Mouse (Mus musculus) CH12.LX (cell line): ENCODE measurements around the gene D10Wsu102e. TPM values are rescaled to one million over a fixed set of nuclear protein-coding genes. Genes with fewer than 3 reads are reported as not detected.
"Not testable (repeated sequence)": the region's sequence is repeated elsewhere in the genome, so short reads cannot be mapped to it uniquely, and the experiment has no call there.

Experiments
- DNase-seq: peaks from one replicate; pipeline ENCODE4 v3.0.0-alpha.2; 2013; ENCODE audit errors: extremely low read depth
- H3K27ac ChIP-seq: 2 replicates; pipeline ENCODE4 v1.5.1; 2012; ENCODE audit warnings: low read depth, mild to moderate bottlenecking, control low read depth, moderate library complexity; ENCODE audit not compliant: insufficient read depth
- H3K27me3 ChIP-seq: replicated peaks from 2 replicates; pipeline ENCODE3; 2012; ENCODE audit warnings: inconsistent platforms
- H3K36me3 ChIP-seq, 2 experiments: replicated peaks in 1 of 2; 2 replicates each; pipeline versions ENCODE3 to v1.6.1; 2012; ENCODE audit warnings: inconsistent platforms in 1 of 2, low read length in 1 of 2, mild to moderate bottlenecking in 1 of 2, mixed read lengths in 1 of 2, moderate library complexity in 1 of 2; ENCODE audit not compliant: control insufficient read depth in 1 of 2, insufficient read depth in 1 of 2
- H3K4me1 ChIP-seq, 2 experiments: 2 replicates each; pipeline ENCODE4 v1.6.1; 2012; ENCODE audit warnings: inconsistent platforms in 1 of 2, moderate library complexity in 1 of 2; ENCODE audit not compliant: insufficient read depth in 2 of 2, control insufficient read depth in 1 of 2
- H3K4me2 ChIP-seq: 2 replicates; pipeline ENCODE4 v1.6.1; 2012; ENCODE audit warnings: low read depth, mild to moderate bottlenecking, control low read depth; ENCODE audit not compliant: poor library complexity, insufficient read depth, severe bottlenecking
- H3K4me3 ChIP-seq, 3 experiments: fragments of 150-350 bp in 1 of 3; sonication (generic) in 1 of 3; replicated peaks in 1 of 3; 2 replicates each; pipeline versions ENCODE3 to v1.5.1; 2011 to 2012; ENCODE audit warnings: low read depth in 2 of 3, low read length in 2 of 3, mild to moderate bottlenecking in 2 of 3, moderate library complexity in 2 of 3, control low read depth in 1 of 3, improper control_type of control experiment in 1 of 3, inconsistent platforms in 1 of 3, mixed read lengths in 1 of 3; ENCODE audit not compliant: poor library complexity in 1 of 3
- H3K79me2 ChIP-seq: replicated peaks from 2 replicates; pipeline ENCODE4 v1.6.1; 2012; ENCODE audit warnings: mild to moderate bottlenecking, moderate library complexity; ENCODE audit not compliant: control insufficient read depth, poor library complexity, insufficient read depth, severe bottlenecking; ENCODE audit errors: extremely low read depth
- H3K9ac ChIP-seq: 2 replicates; pipeline ENCODE4 v1.6.1; 2012; ENCODE audit warnings: low read depth, mild to moderate bottlenecking, control low read depth, moderate library complexity; ENCODE audit not compliant: insufficient read depth
- H3K9me3 ChIP-seq: replicated peaks from 2 replicates; pipeline ENCODE3; 2012; ENCODE audit warnings: low read length, inconsistent platforms, mixed read lengths
- BHLHE40 ChIP-seq: IDR thresholded peaks from 2 replicates; pipeline ENCODE4 v1.6.1; 2011; ENCODE audit warnings: mild to moderate bottlenecking, low read depth, low read length, improper control_type of control experiment
- CHD1 ChIP-seq: IDR thresholded peaks from 2 replicates; pipeline ENCODE4 v1.6.1; 2012; ENCODE audit warnings: low read depth, low read length, improper control_type of control experiment, inconsistent platforms
- E2F4 ChIP-seq: IDR thresholded peaks from 2 replicates; pipeline ENCODE4 v1.6.1; 2011; ENCODE audit warnings: low read depth, low read length, improper control_type of control experiment; ENCODE audit not compliant: insufficient replicate concordance
- EP300 ChIP-seq: IDR thresholded peaks from 2 replicates; pipeline ENCODE4 v1.6.1; 2011; ENCODE audit warnings: low read length, improper control_type of control experiment
- ETS1 ChIP-seq: conservative IDR thresholded peaks from 2 replicates; pipeline ENCODE4 v1.6.1; 2012; ENCODE audit warnings: low read depth, mild to moderate bottlenecking, inconsistent platforms, low read length, improper control_type of control experiment, moderate library complexity
- GABPA ChIP-seq: IDR thresholded peaks from 2 replicates; pipeline ENCODE4 v1.6.1; 2012; ENCODE audit warnings: low read depth, low read length, improper control_type of control experiment, inconsistent platforms; ENCODE audit not compliant: insufficient replicate concordance
- IRF4 ChIP-seq: IDR thresholded peaks from 2 replicates; pipeline ENCODE4 v1.6.1; 2014; ENCODE audit warnings: low read depth, mild to moderate bottlenecking, inconsistent platforms, low read length, improper control_type of control experiment
- JUN ChIP-seq: IDR thresholded peaks from 2 replicates; pipeline ENCODE4 v1.6.1; 2011; ENCODE audit warnings: low read depth, mild to moderate bottlenecking, low read length, improper control_type of control experiment, moderate library complexity; ENCODE audit not compliant: insufficient read depth
- MAFK ChIP-seq: IDR thresholded peaks from 2 replicates; pipeline ENCODE4 v1.6.1; 2011; ENCODE audit warnings: low read length, improper control_type of control experiment; ENCODE audit not compliant: insufficient replicate concordance
- MEF2A ChIP-seq: IDR thresholded peaks from 2 replicates; pipeline ENCODE4 v1.6.1; 2014; ENCODE audit warnings: low read depth, mild to moderate bottlenecking, inconsistent platforms, low read length, improper control_type of control experiment, borderline replicate concordance
- MXI1 ChIP-seq: IDR thresholded peaks from 2 replicates; pipeline ENCODE4 v1.6.1; 2011; ENCODE audit warnings: mild to moderate bottlenecking, low read depth, low read length, improper control_type of control experiment
- MYC ChIP-seq: IDR thresholded peaks from 2 replicates; pipeline ENCODE4 v1.6.1; 2011; ENCODE audit warnings: low read depth, mild to moderate bottlenecking, improper control_type of control experiment, low read length
- NRF1 ChIP-seq: IDR thresholded peaks from 2 replicates; pipeline ENCODE4 v1.6.1; 2014; ENCODE audit warnings: low read depth, mild to moderate bottlenecking, inconsistent platforms, low read length, improper control_type of control experiment, moderate library complexity
- POLR2A ChIP-seq: IDR thresholded peaks from 2 replicates; pipeline ENCODE4 v1.6.1; 2011; ENCODE audit warnings: low read depth, mild to moderate bottlenecking, improper control_type of control experiment, low read length
- SIN3A ChIP-seq: IDR thresholded peaks from 2 replicates; pipeline ENCODE4 v1.6.1; 2012; ENCODE audit warnings: low read length, improper control_type of control experiment, inconsistent platforms
- TCF12 ChIP-seq: IDR thresholded peaks from 2 replicates; pipeline ENCODE4 v1.6.1; 2014; ENCODE audit warnings: low read depth, mild to moderate bottlenecking, inconsistent platforms, low read length, improper control_type of control experiment
- ZMIZ1 ChIP-seq: IDR thresholded peaks from 2 replicates; pipeline ENCODE4 v1.6.1; 2012; ENCODE audit warnings: low read depth, mild to moderate bottlenecking, inconsistent platforms, low read length, improper control_type of control experiment
- ZNF384 ChIP-seq: IDR thresholded peaks from 2 replicates; pipeline ENCODE4 v1.6.1; 2012; ENCODE audit warnings: low read depth, low read length, improper control_type of control experiment, inconsistent platforms
- dilution Hi-C: fragments of 300-500 bp; cut with MboI; formaldehyde crosslinking; loops from 2 replicates; pipeline ENCODE4 v1.14.3; 2020; ENCODE audit warnings: low sequenced_read_pairs; ENCODE audit not compliant: extremely low pct_unique_long_range_greater_than_20kb, extremely low pct_ligation_motif_present
- in situ Hi-C: fragments of 300-500 bp; cut with MboI; formaldehyde crosslinking; loops from 3 replicates; pipeline ENCODE4 v1.14.3; 2019; ENCODE audit warnings: low sequenced_read_pairs, low pct_ligation_motif_present, low pct_unique_long_range_greater_than_20kb, mixed read lengths
- polyA plus RNA-seq: library from polyadenylated mRNA; unstranded; fragments of >175 nt; gene quantifications from 2 replicates; pipeline ENCODE4 v1.2.1, GENCODE M21; 2012; ENCODE audit warnings: low read depth; ENCODE audit not compliant: insufficient read length
- total RNA-seq, 2 experiments: library from RNA; depleted of rRNA; stranded (reverse); fragments of 300-350 nt in 1 of 2; fragments of >200 nt in 1 of 2; gene quantifications; 2 replicates each; pipeline ENCODE4 v1.2.3; 2012 to 2014

D10Wsu102e gene
- total and polyA plus RNA-seq, 3 experiments, result 1.0 to 1.6 (median 1.6) TPM

GRCm38 (mm10) chr10:83397336-83397735 lies 37.3 kb downstream of the D10Wsu102e start:
- Histone ChIP-seq H3K36me3 (peaks cover 0 to 15% of the 10 kb centered on the region in 2 experiments), H3K27ac (peak overlapping the region; percentile 77), H3K9me3 (no peaks in the 10 kb centered on the region), H3K4me1 (peaks cover 0 to 38% of the 10 kb centered on the region in 2 experiments; a peak in 2 of 4 replicates), H3K4me2 (peak overlapping the region; percentile 89), H3K4me3 (peak overlapping the region in 2 of 3 experiments; percentile 33 to 50), H3K27me3 (no peaks in the 10 kb centered on the region), H3K9ac (peak overlapping the region; percentile 86), H3K79me2 (peaks cover 10% of the 10 kb centered on the region; the same call in 1 of the 2 replicates)
- in situ Hi-C loops (no loop called here), dilution Hi-C loops (no loop called here)
- DNase-seq, result no peak
- TF ChIP-seq EP300 (no peak), MAFK (no peak), ETS1 (no peak), CHD1 (no peak), IRF4 (no peak), ZNF384 (no peak), NRF1 (no peak), GABPA (no peak), JUN (no peak), MXI1 (no peak; the same call in 1 of the 2 replicates), ZMIZ1 (no peak), POLR2A (no peak), MEF2A (no peak), E2F4 (no peak)

GRCm38 (mm10) chr10:83400896-83401295 lies 40.9 kb downstream of the D10Wsu102e start:
- H3K4me1 ChIP-seq, result peaks cover 0 to 38% of the 10 kb centered on the region in 2 experiments; a peak in 2 of 4 replicates
- DNase-seq, result peak; percentile 73
- H3K9ac ChIP-seq, H3K9me3 ChIP-seq, in situ Hi-C loops, H3K4me3 ChIP-seq, H3K27me3 ChIP-seq, H3K27ac ChIP-seq, dilution Hi-C loops: not testable (repeated sequence)
- peak overlapping the region; percentile 4; the same call in 1 of the 2 replicates for H3K4me2 ChIP-seq
- peak; percentile 21; the same call in 1 of the 2 replicates for TF ChIP-seq EP300
- TF ChIP-seq BHLHE40, result peak; percentile 71
- peak; percentile 91 for TF ChIP-seq MXI1
- TF ChIP-seq SIN3A, result peak; percentile 57
- peak; percentile 51 for TF ChIP-seq ETS1
- peak; percentile 77 for TF ChIP-seq TCF12
- peak; percentile 61; the same call in 1 of the 2 replicates for TF ChIP-seq MYC
- peaks cover 8 to 22% of the 10 kb centered on the region in 2 experiments for H3K36me3 ChIP-seq
- H3K79me2 ChIP-seq, result peaks cover 11% of the 10 kb centered on the region; the same call in 1 of the 2 replicates
